Mouse (Mus musculus): ENCODE measurements around the gene Gm16867. TPM values are rescaled to one million over a fixed set of nuclear protein-coding genes. Genes with fewer than 3 reads are reported as not detected.
"Not testable (repeated sequence)": the region's sequence is repeated elsewhere in the genome, so short reads cannot be mapped to it uniquely, and the experiment has no call there.

Gm16867 gene
- polyA plus RNA-seq, 1 experiment from 2014 or later: not detected

DNA sequence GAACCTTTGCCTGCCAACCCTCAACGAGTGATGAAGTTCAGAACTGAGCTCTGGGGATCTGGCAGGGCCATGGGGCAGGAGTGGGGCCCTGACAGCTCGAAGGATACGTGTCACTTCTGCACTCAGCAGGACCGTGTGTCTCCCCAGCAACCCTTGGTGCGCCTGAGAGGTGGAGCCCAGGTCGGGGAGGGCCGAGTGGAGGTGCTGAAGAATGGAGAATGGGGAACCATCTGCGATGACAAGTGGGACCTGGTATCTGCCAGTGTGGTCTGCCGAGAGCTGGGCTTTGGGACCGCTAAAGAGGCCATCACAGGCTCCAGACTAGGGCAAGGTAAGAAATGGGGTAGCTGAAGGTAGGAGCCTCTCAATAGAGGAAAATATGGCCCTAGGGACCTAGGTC lies 54.3 kb downstream of the Gm16867 start:
- not testable (repeated sequence) for H3K4me1 ChIP-seq (ENCODE audit: control insufficient read depth, insufficient read depth, low read length); H3K9me3 ChIP-seq (ENCODE audit: control insufficient read depth, low read length); H3K9ac ChIP-seq (ENCODE audit: low read depth, low read length); H3K27me3 ChIP-seq (replicated peaks; ENCODE audit: control insufficient read depth, insufficient read depth, low read length); H3K4me2 ChIP-seq (ENCODE audit: low read depth, low read length); DNase-seq (ENCODE audit: low spot score); H3K4me3 ChIP-seq (ENCODE audit: low read depth, low read length); H3K27ac ChIP-seq (replicated peaks; ENCODE audit: low read depth, low read length); ATAC-seq (ENCODE audit: low read depth); H3K36me3 ChIP-seq (ENCODE audit: control insufficient read depth, insufficient read depth, low read length)
- WGBS: no CpG with 5 or more reads among the region's 10 CpGs

DNA sequence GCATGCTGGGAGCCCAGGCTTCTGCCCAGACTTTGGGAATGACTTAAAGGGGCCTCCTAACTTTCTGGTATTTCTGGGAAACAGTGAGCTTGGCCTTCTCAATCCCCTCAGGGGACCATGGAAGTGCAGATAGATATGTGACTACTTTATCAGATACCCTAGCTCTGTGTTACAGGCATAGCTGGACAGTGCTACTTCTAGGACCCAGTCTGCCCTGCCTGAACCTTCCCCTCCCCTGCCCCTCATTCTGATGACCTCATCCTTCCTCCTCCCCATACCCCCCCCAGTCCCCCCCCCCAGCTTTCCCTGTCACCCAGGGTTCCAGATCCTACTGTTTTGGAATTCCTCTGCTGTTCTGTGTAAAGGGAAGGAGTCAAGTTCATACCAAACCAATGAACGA lies 56.2 kb downstream of the Gm16867 start:
- not testable (repeated sequence) for H3K4me1 ChIP-seq (ENCODE audit: control insufficient read depth, insufficient read depth, low read length); H3K27me3 ChIP-seq (replicated peaks; ENCODE audit: control insufficient read depth, insufficient read depth, low read length); H3K27ac ChIP-seq (replicated peaks; ENCODE audit: low read depth, low read length); H3K9me3 ChIP-seq (ENCODE audit: control insufficient read depth, low read length); H3K9ac ChIP-seq (ENCODE audit: low read depth, low read length); DNase-seq (ENCODE audit: low spot score); H3K4me3 ChIP-seq (ENCODE audit: low read depth, low read length); H3K4me2 ChIP-seq (ENCODE audit: low read depth, low read length); H3K36me3 ChIP-seq (ENCODE audit: control insufficient read depth, insufficient read depth, low read length); ATAC-seq (ENCODE audit: low read depth)
- WGBS: no CpG with 5 or more reads among the region's 1 CpGs

DNA sequence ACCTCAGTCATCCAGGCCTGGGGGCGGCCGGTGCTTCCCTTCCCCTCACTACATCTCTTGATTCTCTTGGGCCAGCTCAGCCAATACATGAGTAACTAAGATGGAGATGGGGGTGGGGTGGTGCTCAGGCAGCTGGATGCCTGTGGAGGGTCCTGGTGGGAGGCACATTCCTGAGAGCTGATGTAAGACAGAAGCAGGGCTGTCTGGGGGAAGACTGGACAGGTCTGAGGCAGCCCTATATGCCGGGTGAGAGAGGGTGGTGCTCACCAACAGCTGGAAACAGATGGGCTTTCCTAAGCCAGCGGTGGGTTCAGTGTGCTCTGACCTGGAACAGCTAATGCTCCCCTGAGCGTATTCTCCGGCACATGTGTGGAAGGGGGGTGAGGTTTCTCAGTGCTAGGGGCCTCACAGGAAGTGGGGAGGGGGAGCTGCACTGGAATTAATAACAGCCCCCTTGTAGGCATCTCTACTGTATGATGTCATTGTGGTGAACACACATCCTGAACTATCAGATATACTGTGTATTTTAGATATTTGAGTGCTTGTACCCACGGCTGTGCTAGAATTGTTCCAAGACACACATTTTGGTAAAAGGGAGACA lies 60.0 kb downstream of the Gm16867 start:
- not testable (repeated sequence) for H3K4me3 ChIP-seq (ENCODE audit: low read depth, low read length); H3K4me2 ChIP-seq (ENCODE audit: low read depth, low read length); H3K9ac ChIP-seq (ENCODE audit: low read depth, low read length); H3K9me3 ChIP-seq (ENCODE audit: control insufficient read depth, low read length); H3K4me1 ChIP-seq (ENCODE audit: control insufficient read depth, insufficient read depth, low read length); H3K36me3 ChIP-seq (ENCODE audit: control insufficient read depth, insufficient read depth, low read length); H3K27me3 ChIP-seq (replicated peaks; ENCODE audit: control insufficient read depth, insufficient read depth, low read length); H3K27ac ChIP-seq (replicated peaks; ENCODE audit: low read depth, low read length); DNase-seq (ENCODE audit: low spot score)
- ATAC-seq (ENCODE audit: low read depth): peak; percentile 94
- no CpG with 5 or more reads among the region's 7 CpGs for WGBS

DNA sequence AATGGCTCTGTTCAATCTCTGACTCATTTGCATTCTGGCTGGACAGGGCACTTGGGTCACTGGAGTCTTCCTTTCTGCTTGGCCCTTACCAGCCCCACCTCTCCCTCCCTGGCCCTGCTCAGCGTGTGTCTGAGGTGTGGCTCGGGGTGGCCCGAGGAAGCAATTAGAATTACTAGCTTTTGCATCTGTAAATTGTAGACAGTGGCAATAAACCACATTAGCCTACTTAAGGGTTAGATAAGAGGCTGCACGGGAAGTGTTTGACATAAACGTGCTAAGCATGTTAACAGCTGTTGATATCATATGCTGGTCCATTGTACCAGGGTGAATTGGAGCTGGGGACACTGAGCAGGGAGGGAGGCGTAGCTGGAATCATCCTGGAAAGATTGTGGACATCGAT lies 62.2 kb downstream of the Gm16867 start:
- H3K9me3 ChIP-seq (ENCODE audit: control insufficient read depth, low read length); H3K27ac ChIP-seq (replicated peaks; ENCODE audit: low read depth, low read length): not testable (repeated sequence)

DNA sequence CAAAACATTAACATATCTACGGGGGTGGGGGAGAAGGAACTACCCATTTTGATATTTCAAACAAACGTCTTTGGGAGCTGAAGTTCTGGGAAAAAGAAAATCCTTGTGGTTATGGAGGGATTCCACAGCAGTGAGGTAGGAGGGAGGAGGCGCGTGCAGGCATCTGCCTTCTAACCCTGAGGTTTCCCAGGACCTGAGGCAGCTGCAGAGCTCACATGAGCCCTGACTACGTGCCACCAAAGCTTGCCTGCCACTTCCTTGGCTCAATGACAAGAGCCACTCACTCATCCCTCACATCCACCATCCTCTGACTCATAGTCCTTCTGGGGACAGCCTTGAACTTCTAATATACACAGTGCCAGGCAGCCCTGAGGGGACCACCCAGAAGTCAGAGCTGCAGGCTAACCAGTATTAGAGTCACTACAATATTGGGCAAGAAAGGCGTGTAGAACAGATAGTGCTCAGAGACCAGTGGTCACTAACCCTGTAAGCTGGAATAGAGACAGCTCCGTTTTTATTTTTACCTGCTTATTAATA lies 64.4 kb downstream of the Gm16867 start:
- not testable (repeated sequence) for DNase-seq (ENCODE audit: low spot score); H3K36me3 ChIP-seq (ENCODE audit: control insufficient read depth, insufficient read depth, low read length); H3K4me1 ChIP-seq (ENCODE audit: control insufficient read depth, insufficient read depth, low read length); H3K27me3 ChIP-seq (replicated peaks; ENCODE audit: control insufficient read depth, insufficient read depth, low read length); H3K9ac ChIP-seq (ENCODE audit: low read depth, low read length); ATAC-seq (ENCODE audit: low read depth); H3K4me2 ChIP-seq (ENCODE audit: low read depth, low read length); H3K9me3 ChIP-seq (ENCODE audit: control insufficient read depth, low read length); H3K27ac ChIP-seq (replicated peaks; ENCODE audit: low read depth, low read length); H3K4me3 ChIP-seq (ENCODE audit: low read depth, low read length)
- WGBS: no CpG with 5 or more reads among the region's 7 CpGs

More for the DNA sequence above, 62.2 kb downstream of the Gm16867 start:
- not testable (repeated sequence) for DNase-seq (ENCODE audit: low spot score); H3K9ac ChIP-seq (ENCODE audit: low read depth, low read length); H3K4me1 ChIP-seq (ENCODE audit: control insufficient read depth, insufficient read depth, low read length); ATAC-seq (ENCODE audit: low read depth); H3K36me3 ChIP-seq (ENCODE audit: control insufficient read depth, insufficient read depth, low read length); H3K4me2 ChIP-seq (ENCODE audit: low read depth, low read length); H3K27me3 ChIP-seq (replicated peaks; ENCODE audit: control insufficient read depth, insufficient read depth, low read length); H3K4me3 ChIP-seq (ENCODE audit: low read depth, low read length)
- whole genome bisulfite sequencing: no CpG with 5 or more reads among the region's 7 CpGs

DNA sequence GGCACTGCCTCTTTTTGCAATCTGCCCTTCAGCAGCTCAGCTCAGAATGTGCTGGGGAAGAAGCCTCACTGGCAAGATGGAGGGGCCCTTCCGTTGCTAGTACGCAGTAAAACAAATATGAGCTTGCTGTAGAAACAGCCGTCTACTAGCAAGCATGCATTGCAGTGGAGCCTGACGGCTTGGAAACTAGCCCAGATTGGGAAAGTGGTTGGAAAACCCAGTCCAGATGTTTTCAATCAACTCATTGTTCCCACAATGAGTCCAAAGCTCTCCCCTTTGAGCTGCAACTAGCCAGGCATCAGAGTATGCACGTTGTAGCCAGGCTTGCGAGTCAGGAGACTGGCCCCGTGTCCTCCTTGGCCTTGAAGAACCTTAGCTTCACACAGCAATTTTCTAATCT lies 82.2 kb downstream of the Gm16867 start:
- not testable (repeated sequence) for H3K9ac ChIP-seq (ENCODE audit: low read depth, low read length); H3K4me3 ChIP-seq (ENCODE audit: low read depth, low read length); H3K36me3 ChIP-seq (ENCODE audit: control insufficient read depth, insufficient read depth, low read length); H3K4me1 ChIP-seq (ENCODE audit: control insufficient read depth, insufficient read depth, low read length); H3K27me3 ChIP-seq (replicated peaks; ENCODE audit: control insufficient read depth, insufficient read depth, low read length); H3K27ac ChIP-seq (replicated peaks; ENCODE audit: low read depth, low read length); H3K4me2 ChIP-seq (ENCODE audit: low read depth, low read length); H3K9me3 ChIP-seq (ENCODE audit: control insufficient read depth, low read length); DNase-seq (ENCODE audit: low spot score)
- no CpG with 5 or more reads among the region's 7 CpGs for WGBS
- peak; percentile 84 for ATAC-seq (ENCODE audit: low read depth)

DNA sequence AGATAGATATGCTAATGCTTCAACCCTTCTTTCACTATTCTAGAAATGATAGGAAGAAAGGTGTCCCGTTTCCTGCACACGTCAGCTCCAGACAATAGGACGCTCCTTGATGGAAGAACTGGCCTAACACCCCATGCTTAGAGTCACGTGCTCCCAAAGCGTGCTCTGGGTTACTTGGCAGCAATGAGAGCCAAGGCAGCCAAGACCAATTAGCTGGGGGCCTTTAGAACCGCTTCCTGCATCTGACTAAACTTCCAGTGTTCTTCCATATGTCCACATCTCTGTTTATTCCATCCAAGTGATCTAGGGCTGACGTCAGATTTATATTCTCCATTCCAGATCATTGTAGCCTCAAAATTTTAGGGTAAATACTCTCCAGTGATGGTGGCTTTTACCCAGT lies 85.6 kb downstream of the Gm16867 start:
- not testable (repeated sequence) for H3K9ac ChIP-seq (ENCODE audit: low read depth, low read length); H3K27me3 ChIP-seq (replicated peaks; ENCODE audit: control insufficient read depth, insufficient read depth, low read length); DNase-seq (ENCODE audit: low spot score); H3K9me3 ChIP-seq (ENCODE audit: control insufficient read depth, low read length); ATAC-seq (ENCODE audit: low read depth); H3K4me3 ChIP-seq (ENCODE audit: low read depth, low read length); H3K4me1 ChIP-seq (ENCODE audit: control insufficient read depth, insufficient read depth, low read length); H3K36me3 ChIP-seq (ENCODE audit: control insufficient read depth, insufficient read depth, low read length); H3K27ac ChIP-seq (replicated peaks; ENCODE audit: low read depth, low read length); H3K4me2 ChIP-seq (ENCODE audit: low read depth, low read length)
- no CpG with 5 or more reads among the region's 7 CpGs for WGBS

Other genes with a start within 250 kb of the Gm16867 start
- not detected in 2 replicates for gene Synb, start 209.1 kb downstream of the Gm16867 start, polyA plus RNA-seq (2014; fragmentation: Nextera tagmentation; extraction: Ambion mirVana)
- gene Gm27179, start 9.2 kb upstream of the Gm16867 start, polyA plus RNA-seq (2014; fragmentation: Nextera tagmentation; extraction: Ambion mirVana): not detected in 2 replicates
- gene Entpd4b, start 52.1 kb upstream of the Gm16867 start, polyA plus RNA-seq (2014; fragmentation: Nextera tagmentation; extraction: Ambion mirVana): 20.2 and 21.0 TPM in 2 replicates

All from embryonic facial prominence, embryonic 14.5 days (tissue).